Mouse (Mus musculus) monocyte, adult 5-6 weeks (primary cell): Measurements from ENCODE around the gene Ryk. TPM values are rescaled to one million over a fixed set of nuclear protein-coding genes. Genes with fewer than 3 reads are reported as not detected.
"Not testable (repeated sequence)": the region's sequence is repeated elsewhere in the genome, so short reads cannot be mapped to it uniquely, and the experiment has no call there.

ENCODE experiments used
- ATAC-seq: fragments of 153-309, 156-312 bp; replicated peaks from 2 replicates; pipeline ENCODE4 v1.8.0; 2017; ENCODE audit warnings: mild to moderate bottlenecking; ENCODE audit not compliant: low TSS enrichment, insufficient number of reproducible peaks, severe bottlenecking, poor library complexity, low FRiP score
- total RNA-seq: library from RNA; stranded (forward); fragments of 200-1000, 200-491, 200-594 nt; gene quantifications from 3 replicates; pipeline ENCODE4 v1.2.3, GENCODE M21; 2017

Gene Ryk
- total RNA-seq, 1 experiment from 2014 or later = not detected

GRCm38 (mm10) chr9:102890166-102890565 is 55.4 kb downstream of the Ryk start:
- no peak for ATAC-seq

DNA sequence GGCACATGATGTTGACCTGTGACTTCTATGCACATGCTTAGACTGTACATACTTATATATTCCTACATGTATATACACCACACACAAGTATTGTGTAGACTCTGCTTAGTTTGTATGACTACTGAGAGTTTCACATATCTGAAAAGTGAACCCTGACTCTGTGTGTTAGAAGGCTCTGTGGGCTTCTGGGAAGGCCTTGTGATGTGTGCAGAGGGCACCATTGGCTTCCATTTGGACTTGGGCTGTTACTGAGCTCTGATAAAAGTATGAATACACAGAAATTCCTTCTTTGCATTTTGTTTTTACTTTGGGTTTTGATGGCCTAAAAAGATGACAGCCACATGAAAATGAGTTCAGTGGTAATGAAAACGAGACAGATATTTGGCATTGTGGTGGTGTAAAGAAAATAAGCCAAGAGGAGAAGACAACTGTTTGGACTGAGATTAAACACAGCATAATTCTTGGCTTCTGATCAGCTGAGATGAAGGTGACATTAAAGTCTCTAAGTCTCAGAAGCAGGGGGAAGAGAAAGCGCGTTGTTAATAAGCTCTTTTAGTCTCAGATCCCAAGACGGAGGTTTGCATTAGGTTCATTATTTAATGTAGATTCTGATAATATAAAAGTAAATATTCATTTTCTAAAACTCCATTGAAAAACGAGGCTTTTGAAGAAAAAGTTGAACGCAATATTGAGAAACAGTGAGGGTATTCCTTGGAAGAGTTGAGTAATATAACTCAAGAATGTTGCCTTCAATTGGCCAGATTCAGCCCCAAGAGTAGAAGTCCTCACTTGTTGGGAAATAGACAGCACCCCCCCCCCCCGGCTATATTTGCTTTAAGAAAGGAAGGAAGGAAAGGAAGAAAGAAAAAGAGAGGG is 58.0 kb downstream of the Ryk start:
- ATAC-seq = no peak

- no peak for ATAC-seq
These were observed 58.7 kb downstream of the Ryk start for GRCm38 (mm10) chr9:102893356-102893870.

- ATAC-seq = no peak
These were observed 65.2 kb downstream of the Ryk start for GRCm38 (mm10) chr9:102899916-102900315.

GRCm38 (mm10) chr9:102902308-102902707 is 67.6 kb downstream of the Ryk start:
- no peak for ATAC-seq

DNA sequence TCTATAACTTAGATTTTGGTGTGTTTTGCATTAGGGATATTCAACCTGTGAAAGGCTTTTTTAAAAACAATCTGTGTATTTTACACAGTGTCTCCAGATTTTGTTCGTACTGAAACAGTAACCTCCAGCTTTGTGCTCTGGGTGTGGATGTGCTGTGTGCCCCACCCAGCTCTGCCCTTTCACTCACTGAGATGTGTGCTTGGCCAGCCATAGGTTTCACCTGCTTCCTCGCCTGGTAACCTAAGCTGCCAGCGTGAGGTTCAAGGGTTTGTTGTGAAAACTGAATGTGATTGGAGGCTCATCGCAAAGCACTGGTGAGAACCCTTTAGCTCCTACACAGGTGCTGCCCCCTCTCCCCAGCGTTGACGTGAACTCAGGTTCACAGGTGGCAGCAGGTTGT is 70.2 kb downstream of the Ryk start:
- ATAC-seq = no peak

- ATAC-seq = no peak
These were observed 72.1 kb downstream of the Ryk start for GRCm38 (mm10) chr9:102906781-102907180.

DNA sequence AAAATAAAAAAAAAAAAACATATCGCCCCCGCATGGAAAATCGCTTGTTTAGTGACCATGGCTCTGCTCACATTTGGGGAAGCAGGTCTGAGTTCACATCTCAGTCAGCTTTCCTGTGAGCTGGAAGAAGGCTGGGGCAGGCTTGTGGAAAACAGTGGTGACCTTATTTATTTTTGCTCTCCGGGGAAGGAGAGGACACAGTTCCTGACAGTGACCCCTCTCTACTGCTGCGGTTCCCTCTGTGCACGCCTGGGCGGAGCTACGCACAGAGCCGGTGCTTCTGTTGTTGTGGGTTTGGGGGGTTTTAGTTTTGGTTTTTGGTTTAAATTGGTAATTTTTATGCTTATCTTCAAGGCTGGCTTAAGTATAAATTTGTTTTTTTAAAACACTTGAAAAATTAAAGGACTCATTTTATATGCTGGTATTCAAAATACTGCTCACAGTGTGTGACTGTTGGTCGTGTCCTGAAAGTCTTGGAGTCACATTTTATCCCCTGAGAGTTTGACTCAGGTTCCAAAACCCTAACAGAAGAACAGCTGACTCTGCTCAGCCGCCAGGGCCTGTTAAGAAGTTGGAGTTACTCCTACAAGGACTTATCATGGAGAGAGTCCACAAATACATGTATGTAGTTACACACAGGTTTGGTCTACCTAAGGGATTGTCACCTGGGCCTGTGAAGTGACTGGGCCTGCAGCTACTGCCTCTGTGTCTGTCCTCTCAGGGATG is 73.0 kb downstream of the Ryk start:
- no peak for ATAC-seq

DNA sequence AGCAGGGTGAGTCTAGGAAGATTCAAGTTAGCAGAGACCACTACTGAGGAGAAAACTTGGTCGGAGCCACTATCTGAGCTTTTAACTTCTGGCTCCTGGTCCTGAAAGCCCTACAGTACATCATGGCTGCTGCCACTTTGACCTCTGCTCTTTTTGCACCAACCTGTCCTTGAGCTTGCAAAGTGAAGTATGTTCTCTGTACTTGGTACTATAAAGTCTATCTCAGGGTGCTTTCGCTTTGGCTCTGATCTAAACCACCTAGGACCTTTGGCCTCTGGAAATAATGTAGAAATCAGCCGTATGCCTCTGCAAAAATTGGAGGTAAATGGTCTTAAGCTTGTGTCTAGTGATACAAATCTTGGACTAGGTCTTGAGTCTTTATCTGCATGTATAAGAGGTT is 76.8 kb downstream of the Ryk start:
- ATAC-seq = no peak

DNA sequence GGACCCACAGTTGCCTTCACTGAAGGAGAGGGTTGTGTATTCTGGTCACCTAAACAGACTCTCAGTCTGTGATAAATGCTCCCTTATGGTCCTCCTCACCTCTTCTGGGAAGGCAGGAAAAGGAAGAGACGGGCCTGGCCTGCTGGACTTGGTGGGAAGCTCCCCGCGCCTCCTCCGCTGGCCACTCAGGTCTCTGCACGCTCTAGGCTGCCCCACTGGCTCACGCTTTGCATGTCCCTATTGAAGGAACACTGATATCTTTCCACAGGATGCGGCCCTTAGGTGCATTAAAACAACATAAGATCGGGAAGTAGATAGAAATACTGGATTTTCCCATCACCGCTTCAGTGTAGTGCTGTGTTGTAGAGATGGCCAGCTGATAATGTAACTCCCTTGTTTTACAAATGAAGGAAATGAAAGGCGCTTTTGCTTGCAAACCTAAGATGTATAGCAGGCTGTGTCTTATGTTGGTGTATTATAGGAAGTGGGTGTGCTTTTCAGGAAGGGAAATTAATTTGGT is 77.9 kb downstream of the Ryk start:
- no peak for ATAC-seq

GRCm38 (mm10) chr9:102913597-102913996 is 78.9 kb downstream of the Ryk start:
- ATAC-seq = not testable (repeated sequence)

DNA sequence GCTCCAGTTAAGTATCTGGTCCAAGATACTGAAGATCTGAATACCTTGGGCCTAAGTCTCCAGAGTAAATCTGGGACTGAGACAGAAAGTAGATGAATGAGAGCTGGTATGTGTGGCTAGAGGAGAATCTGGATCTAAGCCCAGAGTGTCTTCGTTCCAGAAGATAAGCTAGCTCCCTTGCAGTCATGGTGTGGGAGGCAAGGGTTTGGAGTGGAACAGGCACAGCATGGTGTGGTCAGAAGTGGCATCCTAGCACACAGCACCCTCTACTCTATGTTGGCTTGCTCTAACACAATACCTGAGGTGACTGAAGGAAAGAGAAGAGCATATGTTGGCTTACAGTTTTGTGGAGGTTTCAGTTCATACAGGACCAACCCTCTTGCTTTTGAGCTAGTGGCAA is 79.9 kb downstream of the Ryk start:
- ATAC-seq = no peak

- ATAC-seq = no peak
These were observed 80.7 kb downstream of the Ryk start for GRCm38 (mm10) chr9:102915292-102915854.

- ATAC-seq = no peak
These were observed 81.4 kb downstream of the Ryk start for GRCm38 (mm10) chr9:102916076-102916475.

DNA sequence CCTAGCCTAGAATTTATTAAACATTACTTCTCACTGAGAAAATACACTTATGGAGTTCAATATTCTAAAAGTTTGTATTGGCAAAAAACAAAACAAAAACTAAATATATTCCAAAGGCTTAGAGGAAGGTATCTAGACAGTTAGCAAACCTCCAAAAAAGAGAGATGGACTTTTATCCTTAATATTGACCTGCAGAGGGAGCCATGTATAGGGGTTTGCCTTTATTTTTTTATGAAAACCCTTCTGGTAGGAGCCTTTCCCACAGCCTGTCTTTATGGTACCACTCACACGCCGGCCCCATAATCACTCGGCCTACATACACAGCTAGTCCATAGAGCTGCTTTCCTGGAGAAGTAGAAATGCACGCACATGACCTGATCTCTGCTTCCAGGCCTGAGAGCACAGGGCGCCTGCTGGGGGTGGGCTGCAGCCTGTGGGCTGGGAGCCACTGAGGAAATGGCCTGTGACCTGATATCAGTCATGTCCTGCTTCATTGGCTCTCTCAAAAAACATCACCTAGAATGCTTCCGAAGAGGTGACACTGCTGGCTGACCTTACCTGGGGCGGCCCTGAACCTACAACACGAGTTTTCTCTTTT is 82.9 kb downstream of the Ryk start:
- no peak for ATAC-seq

DNA sequence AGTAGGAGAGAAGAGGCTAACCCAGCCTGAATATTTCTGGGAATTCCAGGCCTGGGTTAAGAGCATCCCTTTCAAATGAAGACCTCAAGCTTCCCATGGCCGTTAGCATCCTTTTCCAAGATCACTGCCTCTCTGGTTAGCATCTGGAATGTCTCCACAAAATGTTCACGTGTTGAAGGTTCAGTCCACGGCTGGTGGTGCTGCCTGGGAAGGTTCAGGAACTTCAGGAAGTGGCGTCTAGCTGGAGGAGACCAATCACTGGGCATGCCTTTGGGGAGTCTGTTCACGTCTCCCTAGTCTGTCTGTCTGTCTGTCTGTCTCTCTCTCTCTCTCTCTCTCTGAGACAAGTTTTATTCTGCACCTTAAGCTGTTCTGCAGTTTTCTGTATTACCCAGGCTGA is 84.8 kb downstream of the Ryk start:
- ATAC-seq = no peak

GRCm38 (mm10) chr9:102921791-102922190 is 87.1 kb downstream of the Ryk start:
- no peak for ATAC-seq

- no peak for ATAC-seq
These were observed 88.2 kb downstream of the Ryk start for GRCm38 (mm10) chr9:102922866-102923434.

- ATAC-seq = no peak
These were observed 89.1 kb downstream of the Ryk start for GRCm38 (mm10) chr9:102923836-102924235.
